Mouse (Mus musculus): ENCODE measurements at regions not wholly inside any gene's neighbourhood (a gene's known extent, or its start where the extent isn't known, plus 50 kb on each side); places are given as distances from the start of the nearest gene placed in this dataset.

- DNase-seq, result no peak
Measured at GRCm38 (mm10) chr12:16133253-16133652, 316.5 kb upstream of the Trib2 start.

GRCm38 (mm10) chr12:16131740-16132077 is 315.0 kb upstream of the Trib2 start:
- DNase-seq, result no peak

- no peak for DNase-seq
Measured at GRCm38 (mm10) chr12:16131028-16131739, 314.5 kb upstream of the Trib2 start.

DNA sequence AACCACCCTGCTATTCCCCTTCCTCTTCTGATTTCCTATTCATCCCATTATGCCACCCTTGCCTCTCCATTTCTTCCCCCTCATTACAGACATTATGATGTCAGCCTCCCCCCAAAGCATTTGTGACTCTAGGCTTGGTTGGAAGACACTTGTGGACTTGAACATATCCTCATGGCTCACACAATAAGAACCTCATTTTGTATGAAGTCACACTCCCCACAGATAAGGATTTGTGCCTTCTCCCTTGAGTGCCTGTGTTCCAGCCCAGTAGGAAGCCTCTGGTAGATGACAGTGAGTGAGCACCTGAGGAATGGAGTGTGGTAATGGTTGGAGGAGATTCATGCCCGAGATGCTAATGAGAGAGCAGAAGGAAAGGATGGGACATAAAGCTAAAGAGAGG is 313.9 kb upstream of the Trib2 start:
- DNase-seq, result no peak

DNA sequence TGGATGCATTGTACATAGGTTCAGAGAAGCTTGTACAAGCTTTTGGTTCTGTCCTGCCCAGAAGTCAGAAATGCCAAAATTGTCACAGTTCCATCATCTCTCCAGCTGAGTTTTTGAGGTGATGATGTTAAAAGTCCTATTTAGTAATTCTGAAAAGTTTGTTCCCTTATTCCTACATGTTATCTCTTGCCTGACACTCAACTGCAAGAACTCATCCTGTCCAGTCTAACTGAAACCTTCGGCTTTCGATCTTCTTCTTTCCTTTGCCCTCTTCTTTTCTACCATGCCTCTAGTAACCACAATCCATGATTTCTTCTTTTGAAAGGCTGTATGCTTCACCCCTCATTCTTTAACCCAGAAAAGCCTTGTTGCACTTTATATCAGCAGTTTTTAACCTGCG is 313.2 kb upstream of the Trib2 start:
- DNase-seq, result no peak

DNA sequence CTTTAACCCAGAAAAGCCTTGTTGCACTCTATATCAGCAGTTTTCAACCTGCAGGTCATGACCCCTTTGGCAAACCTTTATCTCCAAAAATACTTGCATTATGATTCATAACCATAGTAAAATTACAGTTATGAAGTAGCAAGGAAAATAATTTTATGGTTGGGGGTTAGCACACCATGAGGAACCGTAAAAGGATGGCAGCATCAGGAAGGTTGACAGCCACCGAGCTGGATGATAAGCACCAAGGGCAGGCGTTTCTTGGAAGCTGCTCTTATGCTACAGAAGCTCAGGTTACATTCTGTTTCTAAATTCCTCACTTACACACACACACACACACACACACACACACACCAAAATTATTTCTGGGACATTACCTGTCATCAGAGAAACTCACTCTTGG is 312.5 kb upstream of the Trib2 start:
- no peak for DNase-seq

DNA sequence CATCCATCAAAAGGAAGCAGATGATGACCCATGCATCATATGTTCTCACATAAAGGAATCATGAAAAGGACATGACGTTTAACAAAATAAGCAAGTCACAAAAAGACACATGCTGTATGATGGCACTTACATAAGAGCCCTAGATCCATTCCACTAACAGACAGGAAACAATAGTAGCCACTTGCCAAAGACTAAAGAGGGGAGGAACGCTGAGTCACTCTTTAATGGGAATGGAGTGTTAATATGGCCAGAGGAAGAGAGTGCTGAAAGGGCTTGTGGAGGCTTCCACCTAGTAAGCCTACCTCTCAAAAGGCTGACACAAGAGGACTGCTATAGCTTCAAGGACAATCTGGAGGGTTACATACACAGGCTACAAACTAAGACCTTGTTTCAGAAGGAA is 308.2 kb upstream of the Trib2 start:
- DNase-seq, result no peak

GRCm38 (mm10) chr12:16122353-16123127 is 305.8 kb upstream of the Trib2 start:
- no peak for DNase-seq

GRCm38 (mm10) chr12:16121787-16122186 is 305.1 kb upstream of the Trib2 start:
- DNase-seq, result no peak

- DNase-seq, result no peak
Measured at GRCm38 (mm10) chr12:16118710-16119109, 302.0 kb upstream of the Trib2 start.

DNA sequence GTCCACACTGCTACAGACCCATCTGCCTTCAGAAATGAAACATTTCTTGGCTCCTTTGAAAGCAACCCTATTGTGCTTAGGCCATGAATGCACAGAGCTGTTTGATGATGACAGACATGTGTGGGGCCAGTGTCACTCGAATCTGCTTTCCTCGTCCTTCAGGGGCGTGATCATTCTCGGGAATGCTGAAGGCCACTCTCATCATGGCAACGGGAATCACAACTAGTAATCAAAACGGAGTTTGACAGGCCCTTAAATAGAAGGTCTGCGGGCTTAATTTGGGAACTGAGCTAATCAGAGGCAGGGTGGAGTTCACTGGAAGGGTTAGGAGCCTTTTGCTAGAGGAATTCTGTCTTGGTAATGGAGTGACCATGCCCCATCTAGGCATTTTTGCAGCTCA is 290.2 kb upstream of the Trib2 start:
- DNase-seq, result no peak

- DNase-seq, result no peak
Measured at GRCm38 (mm10) chr12:16098840-16099239, 282.1 kb upstream of the Trib2 start.

GRCm38 (mm10) chr12:16092643-16093042 is 275.9 kb upstream of the Trib2 start:
- no peak for DNase-seq

DNA sequence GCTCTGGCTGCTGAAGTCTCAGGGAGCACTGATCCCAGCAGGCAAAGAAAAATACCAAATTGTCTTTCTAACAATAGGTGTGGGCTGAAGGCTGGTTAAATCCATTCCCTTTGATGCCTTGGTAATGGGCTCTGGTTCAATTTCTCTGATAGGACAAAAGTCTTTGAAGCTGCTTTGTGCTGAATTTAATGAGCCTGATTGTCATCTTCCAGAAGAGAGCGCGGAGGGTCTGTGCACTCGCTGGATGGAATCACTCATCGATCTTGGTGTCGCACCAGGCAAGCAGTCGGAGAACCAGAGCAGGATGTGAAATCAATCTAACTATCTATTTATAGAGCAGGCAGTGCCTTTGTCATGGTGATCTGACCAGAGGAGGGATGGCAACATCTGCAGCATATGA is 274.6 kb upstream of the Trib2 start:
- DNase-seq, result no peak

- DNase-seq, result no peak
Measured at GRCm38 (mm10) chr12:16083176-16083575, 266.5 kb upstream of the Trib2 start.

- DNase-seq, result no peak
Measured at GRCm38 (mm10) chr12:16077215-16077614, 260.5 kb upstream of the Trib2 start.

DNA sequence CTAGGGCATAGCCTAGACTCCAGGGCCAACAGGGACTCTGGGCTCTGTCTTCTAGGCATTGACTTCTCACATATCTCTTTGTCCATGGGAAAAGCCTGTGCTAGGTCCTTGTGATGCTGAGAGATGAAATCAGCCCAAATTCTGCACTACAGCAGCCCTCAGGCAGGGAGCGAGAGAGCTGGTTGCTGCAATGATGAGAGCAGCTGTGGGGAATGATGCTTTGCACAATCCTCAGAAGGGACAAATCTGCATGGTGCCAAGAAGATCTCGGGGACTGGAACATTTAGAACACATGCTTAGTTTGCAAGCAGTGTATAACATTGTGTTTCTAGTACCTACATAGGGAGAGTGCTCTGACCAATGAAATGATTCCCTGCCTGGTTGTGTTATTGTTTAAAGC is 259.2 kb upstream of the Trib2 start:
- no peak for DNase-seq

GRCm38 (mm10) chr12:16068940-16069339 is 252.2 kb upstream of the Trib2 start:
- DNase-seq, result no peak

DNA sequence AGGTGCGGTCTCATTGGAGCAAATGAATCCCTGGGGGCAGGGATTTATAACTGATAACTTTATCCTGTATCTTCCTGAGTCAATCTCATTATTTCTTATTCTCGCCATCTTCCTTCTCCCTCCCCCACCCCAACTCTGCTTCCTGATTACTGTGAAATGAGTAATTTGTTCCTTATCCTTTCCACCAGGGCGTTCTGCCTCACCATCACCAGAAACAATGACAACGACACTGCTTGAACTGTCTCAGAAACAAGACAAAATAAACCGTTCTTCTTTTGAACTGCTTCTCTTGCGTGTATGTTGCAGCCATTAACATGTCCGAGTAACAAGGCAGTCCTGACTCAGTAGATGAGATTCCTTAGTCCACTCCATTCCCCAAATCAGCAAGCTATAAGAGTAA is 246.0 kb upstream of the Trib2 start:
- DNase-seq, result no peak

- DNase-seq, result no peak
Measured at GRCm38 (mm10) chr12:16060461-16060860, 243.7 kb upstream of the Trib2 start.

GRCm38 (mm10) chr12:16058255-16058654 is 241.5 kb upstream of the Trib2 start:
- DNase-seq, result no peak

DNA sequence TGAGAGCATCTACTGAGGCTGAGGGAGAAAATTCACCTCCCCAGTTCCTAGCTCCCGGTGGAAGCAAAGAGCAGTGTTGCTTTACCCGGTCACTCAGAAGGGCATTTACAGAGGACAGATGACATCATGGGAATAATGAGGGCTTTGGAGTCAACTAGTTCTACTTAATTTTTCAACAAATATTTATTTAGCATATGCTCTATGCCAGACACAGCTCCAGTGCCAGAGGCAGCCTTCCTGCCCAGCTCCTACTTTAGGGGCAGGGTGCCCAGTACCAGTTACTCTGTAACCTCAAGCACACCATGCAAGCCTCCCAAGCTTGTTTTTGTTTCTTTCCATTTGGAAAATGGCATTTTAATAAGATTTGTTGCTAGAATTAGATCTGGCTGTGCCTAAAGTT is 240.1 kb upstream of the Trib2 start:
- no peak for DNase-seq

- no peak for DNase-seq
Measured at GRCm38 (mm10) chr12:16056216-16056615, 239.5 kb upstream of the Trib2 start.

DNA sequence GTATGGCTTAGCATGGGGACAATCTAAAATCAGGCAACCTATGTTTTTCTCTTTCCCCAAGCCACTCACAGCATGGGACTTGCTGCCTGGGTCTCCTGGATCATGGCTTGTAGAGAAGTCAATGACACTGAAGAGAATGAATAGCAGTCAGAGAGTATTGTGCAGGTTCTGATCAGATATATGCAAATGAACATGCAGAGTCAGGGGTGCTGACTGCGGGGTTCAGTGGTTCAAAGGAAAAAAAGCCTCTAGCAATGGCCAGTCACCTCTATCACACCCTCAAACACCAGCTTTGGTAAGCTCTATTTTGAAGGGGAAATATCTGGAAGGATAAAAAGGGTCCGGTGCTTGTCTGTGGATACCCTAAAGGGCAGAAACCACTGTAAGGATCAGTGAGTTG is 237.9 kb upstream of the Trib2 start:
- no peak for DNase-seq

GRCm38 (mm10) chr12:16053735-16054134 is 237.0 kb upstream of the Trib2 start:
- DNase-seq, result no peak
